Mouse (Mus musculus) liver, postnatal 0 days (tissue): ENCODE measurements around the gene Map2k5. TPM values are rescaled to one million over a fixed set of nuclear protein-coding genes. Genes with fewer than 3 reads are reported as not detected.
A peak's percentile ranks its signal among the peaks of the same experiment; 100 is the strongest.

Experiments used
- ATAC-seq: fragments of 200-750 bp; cut with Nextera tagmentation; 2 replicates; pipeline ENCODE4 v1.8.0; 2017; ENCODE audit warnings: mild to moderate bottlenecking, moderate library complexity
- DNase-seq: peaks from one replicate; pipeline ENCODE4 v3.0.0-alpha.2; 2016
- H3K27ac ChIP-seq: fragments of 300-500 bp; sonication (generic); 2 replicates; pipeline ENCODE4 v1.5.1; 2014; ENCODE audit warnings: antibody characterized with exemption, moderate library complexity, mild to moderate bottlenecking, low read depth
- H3K27me3 ChIP-seq: fragments of 300-500 bp; sonication (generic); 2 replicates; pipeline ENCODE4 v1.6.1; 2014; ENCODE audit warnings: low read length, control low read depth, mixed read lengths; ENCODE audit not compliant: insufficient read depth
- H3K36me3 ChIP-seq: fragments of 300-500 bp; sonication (generic); replicated peaks from 2 replicates; pipeline ENCODE4 v1.6.1; 2014; ENCODE audit warnings: mild to moderate bottlenecking, control low read depth, low read length, moderate library complexity, mixed read lengths; ENCODE audit not compliant: insufficient read depth
- H3K4me1 ChIP-seq: fragments of 300-500 bp; sonication (generic); 2 replicates; pipeline ENCODE4 v1.6.1; 2014; ENCODE audit warnings: antibody characterized with exemption, mild to moderate bottlenecking, control low read depth; ENCODE audit not compliant: insufficient read depth
- H3K4me2 ChIP-seq: fragments of 300-500 bp; sonication (generic); 2 replicates; pipeline ENCODE4 v1.6.1; 2014; ENCODE audit warnings: low read depth, mild to moderate bottlenecking, low read length, moderate library complexity, mixed read lengths
- H3K4me3 ChIP-seq: fragments of 300-500 bp; sonication (generic); 2 replicates; pipeline ENCODE4 v1.5.1; 2014; ENCODE audit warnings: low read depth, low read length
- H3K9ac ChIP-seq: fragments of 300-500 bp; sonication (generic); replicated peaks from 2 replicates; pipeline ENCODE4 v1.6.1; 2014; ENCODE audit warnings: mild to moderate bottlenecking, moderate library complexity
- H3K9me3 ChIP-seq: fragments of 300-500 bp; sonication (generic); 2 replicates; pipeline ENCODE4 v1.6.1; 2016; ENCODE audit warnings: mild to moderate bottlenecking, control low read depth, low read length, mixed read lengths
- CTCF ChIP-seq: sonication (generic); IDR thresholded peaks from 2 replicates; pipeline ENCODE4 v1.5.1; 2016; ENCODE audit warnings: antibody characterized with exemption, low read depth
- EP300 ChIP-seq: IDR thresholded peaks from 2 replicates; pipeline ENCODE4 v1.6.1; 2016; ENCODE audit warnings: antibody characterized with exemption, low read depth, mild to moderate bottlenecking
- WGBS: fragments of 180-500 bp; shearing (Covaris S2); extraction: QIAGEN DNeasy Blood & Tissue Kit; methylation state at CpG from one replicate; pipeline ENCODE4 v1.1.7; 2014; ENCODE audit not compliant: insufficient replicate concordance; 5-methylcytosine and 5-hydroxymethylcytosine counted together
- polyA plus RNA-seq: library from polyadenylated mRNA; unstranded; fragments of >200 nt; fragmentation: Nextera tagmentation; extraction: Ambion mirVana; gene quantifications from 2 replicates; pipeline ENCODE4 v1.2.1, GENCODE M21; 2015

Gene Map2k5
- polyA plus RNA-seq, 1 experiment from 2014 or later = 9.1 TPM

- Histone ChIP-seq H3K4me2 (peak overlapping the region; percentile 90), H3K27me3 (no peaks in the 10 kb centered on the region), H3K4me3 (no peak overlapping the region), H3K4me1 (0 out of 2 replicates have a peak, but pooled peaks cover 4% of the 10 kb centered on the region), H3K27ac (no peak overlapping the region; the same call in 1 of the 2 replicates), H3K9ac (no peak overlapping the region), H3K36me3 (no peaks in the 10 kb centered on the region), H3K9me3 (no peaks in the 10 kb centered on the region)
- DNase-seq = no peak
- WGBS = 14% methylated on average over 9 of the region's 9 CpGs
- TF ChIP-seq EP300 (peak; percentile 65; the same call in 1 of the 2 replicates), CTCF (no peak)
- peak; percentile 44 for ATAC-seq
These were observed 253.2 kb downstream of the Map2k5 start for GRCm38 (mm10) chr9:63124512-63124911.

GRCm38 (mm10) chr9:63123451-63124438 lies 254.0 kb downstream of the Map2k5 start:
- 5% methylated on average over 29 of the region's 30 CpGs for WGBS

DNA sequence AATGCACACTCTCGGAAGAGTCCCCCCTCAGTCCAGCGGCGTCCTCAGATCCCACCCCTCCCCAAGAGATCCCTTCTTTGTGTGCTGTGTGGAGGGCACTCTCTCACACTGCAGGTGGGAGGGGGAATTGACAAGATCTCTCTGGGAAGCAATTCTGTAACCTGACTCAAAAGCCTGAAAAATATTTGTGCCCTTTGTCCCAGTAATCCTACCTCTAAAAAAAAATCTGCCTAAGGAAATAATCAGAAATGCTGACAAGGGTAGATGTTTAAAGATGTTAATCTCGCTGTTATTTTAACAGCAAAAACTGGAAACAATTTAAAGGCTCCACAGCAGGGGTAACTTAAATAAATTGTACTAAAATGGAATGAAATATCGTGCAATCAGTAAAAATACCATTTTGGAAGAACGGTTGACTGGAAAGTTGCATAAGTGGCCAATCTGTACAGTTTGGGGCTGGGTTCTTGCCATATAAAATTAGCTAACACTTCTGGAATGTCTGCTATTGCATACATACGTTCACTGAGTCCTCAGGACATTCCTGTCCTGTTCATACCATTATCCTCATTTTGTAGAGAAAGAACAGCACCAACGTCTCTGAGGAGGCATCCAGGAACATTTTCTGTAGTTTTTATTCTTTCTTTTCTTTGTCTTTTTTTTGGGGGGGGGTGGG lies 255.4 kb downstream of the Map2k5 start:
- no peak for TF ChIP-seq CTCF
- TF ChIP-seq EP300 = no peak
- no peak for DNase-seq
- no peak for ATAC-seq
- Histone ChIP-seq H3K9ac (no peak overlapping the region), H3K27ac (no peak overlapping the region), H3K27me3 (no peaks in the 10 kb centered on the region), H3K36me3 (no peaks in the 10 kb centered on the region), H3K4me2 (no peak overlapping the region), H3K4me1 (0 out of 2 replicates have a peak, but pooled peaks cover 4% of the 10 kb centered on the region), H3K9me3 (no peaks in the 10 kb centered on the region), H3K4me3 (no peak overlapping the region)
- WGBS = 68% methylated on average over 8 of the region's 8 CpGs

More at GRCm38 (mm10) chr9:63123451-63124438, 254.0 kb downstream of the Map2k5 start:
- Histone ChIP-seq H3K27me3 (no peaks in the 10 kb centered on the region), H3K36me3 (no peaks in the 10 kb centered on the region), H3K27ac (peak overlapping the region; percentile 82), H3K9ac (peak overlapping the region; percentile 63), H3K4me2 (peak overlapping the region; percentile 90), H3K4me1 (0 out of 2 replicates have a peak, but pooled peaks cover 4% of the 10 kb centered on the region), H3K4me3 (peak overlapping the region; percentile 56), H3K9me3 (no peaks in the 10 kb centered on the region)
- DNase-seq (peak; percentile 90), ATAC-seq (peak; percentile 91)
- TF ChIP-seq CTCF (peak; percentile 99), EP300 (no peak)

- no peak overlapping the region for H3K27ac ChIP-seq
- no peaks in the 10 kb centered on the region for H3K36me3 ChIP-seq
- no peak overlapping the region for H3K9ac ChIP-seq
- H3K9me3 ChIP-seq = no peaks in the 10 kb centered on the region
- 67% methylated on average over 5 of the region's 5 CpGs for WGBS
- H3K27me3 ChIP-seq = no peaks in the 10 kb centered on the region
- H3K4me1 ChIP-seq = no peaks in the 10 kb centered on the region; the same call in 1 of the 2 replicates
- no peak overlapping the region for H3K4me3 ChIP-seq
- no peak overlapping the region for H3K4me2 ChIP-seq
- 0 out of 2 replicates have a peak, but pooled peaks have one; percentile 2 for TF ChIP-seq CTCF
- TF ChIP-seq EP300 = no peak
- DNase-seq (no peak), ATAC-seq (no peak)
These were observed 259.3 kb downstream of the Map2k5 start for GRCm38 (mm10) chr9:63118385-63118784.

Other genes starting within 250 kb of the Map2k5 start
- not detected in 2 replicates for gene Skor1, start 228.9 kb downstream of the Map2k5 start, polyA plus RNA-seq
- 54.2 and 55.3 TPM in 2 replicates for gene 2300009A05Rik, start 21.3 kb upstream of the Map2k5 start, polyA plus RNA-seq
- gene Iqch, start 224.6 kb upstream of the Map2k5 start, polyA plus RNA-seq = 0.08 and 0.09 TPM in 2 replicates
- gene Aagab, start 224.8 kb upstream of the Map2k5 start, polyA plus RNA-seq = 12.8 and 14.2 TPM in 2 replicates